In genomic region chr5:71177316-71177715, GRCm38 (mm10) we compare ENCODE assay signal across 24 mouse cellular contexts.
DNase-seq lines count a peak whose midpoint lies in the region; ATAC-seq and TF ChIP-seq lines count a peak whose summit lies in the region.
"Had no signal": no experiment of that assay in that cellular context is flagged by ENCODE, and none has a peak within 500 bp of the region (broad histone marks: within the 10 kb centered on the region; RNA-seq: fewer than 3 reads in every experiment).

No protein-coding gene starts in this region.

- H3K4me2 ChIP-seq in embryonic facial prominence, embryonic 14.5 days (ENCODE audit: low read depth, low read length) = no peak overlapping the region
- H3K4me2 ChIP-seq in neural tube, embryonic 13.5 days = no peak overlapping the region
- H3K4me2 ChIP-seq in stomach, postnatal 0 days (replicated peaks; ENCODE audit: low read depth) = no peak overlapping the region
- H3K4me2 ChIP-seq: embryonic facial prominence, embryonic 12.5 days; forebrain, embryonic 12.5 days; forebrain, embryonic 15.5 days; heart, embryonic 12.5 days; heart, embryonic 15.5 days; hindbrain, embryonic 13.5 days had no signal

- no peak for TF ChIP-seq EP300 in stomach, postnatal 0 days (optimal IDR thresholded peaks at IDR 0.05)

- no peak overlapping the region for H3K4me3 ChIP-seq in embryonic facial prominence, embryonic 14.5 days (ENCODE audit: low read depth, low read length)
- no peak overlapping the region for H3K4me3 ChIP-seq in embryonic facial prominence, embryonic 10.5 days
- no peak overlapping the region for H3K4me3 ChIP-seq in neural tube, embryonic 13.5 days
- no peak overlapping the region for H3K4me3 ChIP-seq in stomach, postnatal 0 days (ENCODE audit: low read depth, low read length)
- H3K4me3 ChIP-seq: embryonic facial prominence, embryonic 12.5 days; erythroblast, embryonic 14.5 days; forebrain, embryonic 12.5 days; forebrain, embryonic 15.5 days; heart, embryonic 12.5 days; heart, embryonic 15.5 days; hindbrain, embryonic 10.5 days; hindbrain, embryonic 13.5 days had no signal

- no peak overlapping the region for H3K27ac ChIP-seq in embryonic facial prominence, embryonic 14.5 days (replicated peaks; ENCODE audit: low read depth, low read length)
- H3K27ac ChIP-seq in embryonic facial prominence, embryonic 10.5 days (replicated peaks) = no peak overlapping the region
- H3K27ac ChIP-seq in neural tube, embryonic 13.5 days (replicated peaks) = no peak overlapping the region
- H3K27ac ChIP-seq in stomach, postnatal 0 days (replicated peaks) = no peak overlapping the region
- H3K27ac ChIP-seq: embryonic facial prominence, embryonic 12.5 days; forebrain, embryonic 12.5 days; forebrain, embryonic 15.5 days; heart, embryonic 15.5 days; hindbrain, embryonic 10.5 days; hindbrain, embryonic 13.5 days had no signal

- no peaks in the 10 kb centered on the region for H3K27me3 ChIP-seq in embryonic facial prominence, embryonic 14.5 days (replicated peaks; ENCODE audit: control insufficient read depth, insufficient read depth, low read length)
- no peaks in the 10 kb centered on the region for H3K27me3 ChIP-seq in embryonic facial prominence, embryonic 10.5 days (replicated peaks; ENCODE audit: low read depth, poor library complexity, severe bottlenecking)
- no peaks in the 10 kb centered on the region for H3K27me3 ChIP-seq in neural tube, embryonic 13.5 days
- no peaks in the 10 kb centered on the region for H3K27me3 ChIP-seq in stomach, postnatal 0 days (ENCODE audit: control insufficient read depth, insufficient read depth, low read length)
- H3K27me3 ChIP-seq: embryonic facial prominence, embryonic 12.5 days; forebrain, embryonic 12.5 days; forebrain, embryonic 15.5 days; heart, embryonic 12.5 days; heart, embryonic 15.5 days; hindbrain, embryonic 13.5 days had no signal

- no peak for TF ChIP-seq CTCF in stomach, postnatal 0 days (IDR thresholded peaks at IDR 0.05; ENCODE audit: low read depth)

- H3K4me1 ChIP-seq in embryonic facial prominence, embryonic 14.5 days (ENCODE audit: control insufficient read depth, insufficient read depth, low read length) = no peaks in the 10 kb centered on the region
- H3K4me1 ChIP-seq in embryonic facial prominence, embryonic 10.5 days = no peaks in the 10 kb centered on the region
- no peaks in the 10 kb centered on the region for H3K4me1 ChIP-seq in neural tube, embryonic 13.5 days (replicated peaks)
- H3K4me1 ChIP-seq in stomach, postnatal 0 days (replicated peaks; ENCODE audit: control insufficient read depth, insufficient read depth) = no peaks in the 10 kb centered on the region
- H3K4me1 ChIP-seq: embryonic facial prominence, embryonic 12.5 days; forebrain, embryonic 12.5 days; forebrain, embryonic 15.5 days; heart, embryonic 12.5 days; heart, embryonic 15.5 days; hindbrain, embryonic 10.5 days; hindbrain, embryonic 13.5 days had no signal

- no peaks in the 10 kb centered on the region for H3K9me3 ChIP-seq in embryonic facial prominence, embryonic 14.5 days (ENCODE audit: control insufficient read depth, low read length)
- no peaks in the 10 kb centered on the region for H3K9me3 ChIP-seq in embryonic facial prominence, embryonic 10.5 days
- no peaks in the 10 kb centered on the region for H3K9me3 ChIP-seq in neural tube, embryonic 13.5 days
- H3K9me3 ChIP-seq in stomach, postnatal 0 days (ENCODE audit: control insufficient read depth, low read length) = no peaks in the 10 kb centered on the region
- H3K9me3 ChIP-seq: embryonic facial prominence, embryonic 12.5 days; forebrain, embryonic 12.5 days; forebrain, embryonic 15.5 days; heart, embryonic 12.5 days; heart, embryonic 15.5 days; hindbrain, embryonic 10.5 days; hindbrain, embryonic 13.5 days had no signal

- DNase-seq in embryonic facial prominence, embryonic 14.5 days (ENCODE audit: low spot score) = peak; percentile 5
- DNase-seq in embryonic facial prominence, embryonic 10.5 days (ENCODE audit: low spot score) = no peak
- DNase-seq in neural tube, embryonic 10.5 days (ENCODE audit: extremely low spot score, low spot score) = no peak
- peak; percentile 71 for DNase-seq in retina, postnatal 1 day
- DNase-seq in stomach, postnatal 0 days (ENCODE audit: low spot score) = no peak
- DNase-seq: adrenal gland, adult 8-10 months; adrenal gland, postnatal 25 days; cerebellum, adult 11-12 months; cerebellum, adult 8-10 months; cerebellum, postnatal 14 days; gastrocnemius, postnatal 25 days; heart, adult 18-20 months; heart, postnatal 10 days; heart, postnatal 36 days had no signal

- ATAC-seq in embryonic facial prominence, embryonic 14.5 days (ENCODE audit: low read depth) = no peak
- 0 out of 2 replicates have a peak, but pooled peaks have one; percentile 15 for ATAC-seq in neural tube, embryonic 13.5 days (ENCODE audit: low read depth)
- ATAC-seq in stomach, postnatal 0 days (ENCODE audit: low FRiP score, low TSS enrichment) = no peak
- ATAC-seq: activated CD4-positive, CD25-positive, alpha-beta regulatory T cell, adult 4 months; forebrain, embryonic 15.5 days had no signal

- H3K9ac ChIP-seq in embryonic facial prominence, embryonic 14.5 days (ENCODE audit: low read depth, low read length) = no peak overlapping the region
- no peak overlapping the region for H3K9ac ChIP-seq in neural tube, embryonic 13.5 days
- no peak overlapping the region for H3K9ac ChIP-seq in stomach, postnatal 0 days (ENCODE audit: low read length)
- H3K9ac ChIP-seq: embryonic facial prominence, embryonic 12.5 days; forebrain, embryonic 12.5 days; forebrain, embryonic 15.5 days; heart, embryonic 12.5 days; heart, embryonic 15.5 days; hindbrain, embryonic 13.5 days had no signal

- no peaks in the 10 kb centered on the region for H3K36me3 ChIP-seq in embryonic facial prominence, embryonic 14.5 days (ENCODE audit: control insufficient read depth, insufficient read depth, low read length)
- no peaks in the 10 kb centered on the region for H3K36me3 ChIP-seq in embryonic facial prominence, embryonic 10.5 days (replicated peaks)
- no peaks in the 10 kb centered on the region for H3K36me3 ChIP-seq in neural tube, embryonic 13.5 days
- H3K36me3 ChIP-seq in stomach, postnatal 0 days (ENCODE audit: control insufficient read depth, insufficient read depth, low read length) = no peaks in the 10 kb centered on the region
- H3K36me3 ChIP-seq: embryonic facial prominence, embryonic 12.5 days; forebrain, embryonic 12.5 days; forebrain, embryonic 15.5 days; heart, embryonic 12.5 days; heart, embryonic 15.5 days; hindbrain, embryonic 10.5 days; hindbrain, embryonic 13.5 days had no signal

- WGBS in embryonic facial prominence, embryonic 14.5 days = 82% methylated on average over 2 of the region's 2 CpGs
- WGBS in embryonic facial prominence, embryonic 10.5 days = 82% methylated on average over 2 of the region's 2 CpGs
- WGBS in neural tube, embryonic 13.5 days = 52% methylated on average over 2 of the region's 2 CpGs
- 65% methylated on average over 2 of the region's 2 CpGs for WGBS in stomach, postnatal 0 days

Comparison
In these comparisons a context has a peak if more than half of its experiments do, and no peak if none do; other contexts are left out.
1. DNase-seq: peak in embryonic facial prominence, embryonic 14.5 days (single experiment) and retina, postnatal 1 day (single experiment); none in embryonic facial prominence, embryonic 10.5 days (single experiment), neural tube, embryonic 10.5 days (single experiment) and stomach, postnatal 0 days (single experiment).